Mouse (Mus musculus) layer of hippocampus, adult 2 months (tissue): ENCODE data around the gene Gm20532. TPM values are rescaled to one million over a fixed set of nuclear protein-coding genes. Genes with fewer than 3 reads are reported as not detected.

Experiments used
- DNase-seq, 2 experiments: peaks; one replicate each; pipeline ENCODE4 v3.0.0; 2022; ENCODE audit warnings: low spot score in 2 of 2
- H3K27ac ChIP-seq: fragments of 200-600 bp; 2 replicates; pipeline ENCODE4 v1.8.1; 2022
- H3K4me3 ChIP-seq: fragments of 200-600 bp; 2 replicates; pipeline ENCODE4 v1.8.1; 2022; ENCODE audit warnings: mild to moderate bottlenecking
- CTCF ChIP-seq: fragments of 200-600 bp; conservative IDR thresholded peaks from 2 replicates; pipeline ENCODE4 v1.8.1; 2022; ENCODE audit warnings: antibody characterized with exemption, mild to moderate bottlenecking, moderate library complexity
- total RNA-seq, 2 experiments: library from RNA; stranded (reverse); gene quantifications; 2 replicates each; pipeline ENCODE4 v1.2.3; 2021

Gm20532 gene
- total RNA-seq, 2 experiments from 2014 or later, result not detected

DNA sequence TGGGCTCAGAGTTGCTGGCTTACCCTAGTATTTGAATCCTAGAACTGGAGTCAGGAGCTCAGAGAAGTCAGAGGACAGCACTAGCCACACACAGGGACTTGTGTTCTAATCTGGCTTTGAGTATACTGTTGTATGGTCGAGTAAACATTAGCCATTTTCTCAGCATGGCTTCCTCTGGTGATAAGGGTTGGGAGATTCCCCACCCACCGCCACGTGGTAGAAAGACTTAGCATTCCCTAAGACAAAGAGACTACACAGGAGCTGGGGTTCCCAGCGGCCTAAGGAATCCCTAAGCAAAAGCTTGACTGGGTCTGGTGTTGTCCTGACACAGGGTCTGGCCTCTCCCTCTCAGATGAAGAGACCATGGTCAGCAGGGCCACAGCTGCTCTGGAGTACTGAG lies 10.0 kb upstream of the Gm20532 start:
- no peak for DNase-seq
- Histone ChIP-seq H3K27ac (peak overlapping the region; percentile 74), H3K4me3 (no peak overlapping the region)
- no peak for TF ChIP-seq CTCF

DNA sequence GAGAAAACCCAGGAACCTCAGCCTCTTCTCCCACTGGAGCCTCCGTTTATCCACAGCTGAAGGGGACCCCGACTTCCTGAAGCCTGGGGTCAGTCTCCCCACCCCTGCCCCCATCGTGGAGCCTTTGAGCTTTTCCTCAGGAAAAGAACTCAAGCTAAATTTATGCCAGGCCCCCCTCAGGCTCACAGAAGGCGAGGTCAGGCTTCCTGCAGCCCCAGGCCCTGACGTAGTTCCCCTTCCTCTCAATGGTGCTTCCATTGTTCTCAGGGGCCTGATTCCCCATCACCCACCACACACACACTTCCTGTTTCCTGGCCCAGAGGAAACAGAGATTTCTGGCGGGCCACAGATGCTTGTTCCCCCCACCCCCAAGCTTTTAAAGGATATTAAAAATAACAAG lies 8.1 kb upstream of the Gm20532 start:
- DNase-seq, result no peak
- no peak for TF ChIP-seq CTCF
- no peak overlapping the region for H3K4me3 ChIP-seq
- H3K27ac ChIP-seq, result peak overlapping the region; percentile 74

DNA sequence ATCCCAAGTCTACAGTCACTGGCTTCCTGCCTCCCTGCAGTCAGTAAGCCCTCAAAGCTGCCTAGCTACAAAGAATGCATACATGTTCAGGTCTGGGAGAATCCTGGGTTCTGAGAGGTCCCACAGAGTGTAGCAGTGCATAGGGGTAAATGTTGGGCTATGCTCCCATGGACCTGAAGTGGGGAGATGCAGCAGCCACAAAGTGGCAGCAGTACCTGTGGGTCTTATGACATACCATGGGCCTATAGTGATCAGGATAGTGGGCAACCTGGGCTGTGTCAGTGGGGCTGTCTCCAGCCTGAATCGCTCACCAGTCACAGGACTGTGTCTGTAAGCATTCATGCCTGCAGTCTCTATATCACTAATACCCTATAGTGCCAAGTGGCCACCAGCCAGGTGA lies 6.7 kb upstream of the Gm20532 start, which contains the start of gene Egfl7:
Egfl7 (plus strand) TSS at position 301 of the 400 bp plus-strand sequence.
- peak within 1 kb of the TSS; percentile 61 for H3K27ac ChIP-seq
- DNase-seq, result no peak
- TF ChIP-seq CTCF, result no peak
- no peak within 1 kb of the TSS; the same call in 1 of the 2 replicates for H3K4me3 ChIP-seq

DNA sequence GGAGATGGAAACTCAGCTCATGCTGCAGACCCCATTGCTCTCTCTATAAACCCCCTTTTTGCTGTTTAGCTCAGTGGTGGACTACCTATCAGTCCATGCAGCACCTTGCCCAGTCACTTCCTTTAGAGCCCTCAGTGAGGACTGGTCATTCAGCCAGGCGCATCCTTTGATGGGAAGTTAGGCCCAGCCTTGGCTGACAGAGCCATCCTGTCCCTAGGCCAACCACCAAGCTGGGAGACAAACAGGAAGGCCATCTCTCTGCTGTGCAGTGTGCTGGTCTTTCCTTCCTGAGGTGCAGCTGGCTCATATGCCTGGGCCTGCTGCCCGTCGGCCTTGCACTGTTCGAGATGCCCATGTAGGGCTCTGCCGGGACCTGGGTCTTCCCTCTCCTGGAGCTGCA lies 5.7 kb upstream of the Gm20532 start:
- TF ChIP-seq CTCF, result no peak
- Histone ChIP-seq H3K27ac (peak overlapping the region; percentile 28; the same call in 1 of the 2 replicates), H3K4me3 (no peak overlapping the region)
- DNase-seq, result no peak

DNA sequence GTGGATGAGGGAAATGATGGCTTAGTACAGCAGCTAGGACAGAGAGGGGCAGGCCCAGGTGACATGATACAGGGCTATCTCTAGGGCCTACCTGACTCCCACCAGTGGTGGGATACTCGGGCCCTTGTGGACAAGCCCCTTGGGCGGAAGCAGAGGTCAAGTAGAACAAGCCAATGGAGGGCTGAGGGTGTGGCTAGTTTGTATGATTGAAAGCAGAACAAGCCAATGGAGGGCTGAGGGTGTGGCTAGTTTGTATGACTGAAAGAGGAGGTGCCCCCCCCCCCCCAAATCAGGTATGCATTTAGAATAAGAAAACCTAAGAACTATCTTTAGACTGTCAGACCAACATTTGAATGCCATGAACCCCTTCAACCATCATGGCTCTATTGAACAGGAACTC lies 4.2 kb upstream of the Gm20532 start:
- TF ChIP-seq CTCF, result no peak
- Histone ChIP-seq H3K4me3 (no peak overlapping the region), H3K27ac (peak overlapping the region; percentile 5; the same call in 1 of the 2 replicates)
- no peak for DNase-seq

DNA sequence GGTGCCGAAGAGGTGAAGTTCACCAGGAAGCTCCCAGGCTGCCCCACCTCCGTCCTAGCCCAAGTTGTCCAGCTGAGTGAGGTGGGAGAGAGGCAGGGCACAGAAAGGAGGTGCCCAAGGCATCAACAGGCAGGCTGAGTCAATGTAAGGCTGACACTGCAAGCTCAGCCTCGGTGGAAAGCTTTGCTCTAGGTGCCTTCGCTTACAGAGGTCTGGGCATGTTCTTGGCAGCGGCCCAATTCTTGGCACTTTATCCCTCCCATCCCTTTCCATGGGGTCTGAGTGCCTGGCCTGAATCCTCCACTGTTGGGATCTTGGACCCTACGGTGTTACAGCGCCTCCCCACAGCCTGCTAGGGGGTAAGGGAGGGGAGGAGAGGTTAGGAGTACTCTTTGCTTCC lies 3.7 kb upstream of the Gm20532 start:
- H3K4me3 ChIP-seq, result peak overlapping the region; percentile 8; the same call in 1 of the 2 replicates
- no peak for TF ChIP-seq CTCF
- H3K27ac ChIP-seq, result peak overlapping the region; percentile 78
- DNase-seq, result no peak

DNA sequence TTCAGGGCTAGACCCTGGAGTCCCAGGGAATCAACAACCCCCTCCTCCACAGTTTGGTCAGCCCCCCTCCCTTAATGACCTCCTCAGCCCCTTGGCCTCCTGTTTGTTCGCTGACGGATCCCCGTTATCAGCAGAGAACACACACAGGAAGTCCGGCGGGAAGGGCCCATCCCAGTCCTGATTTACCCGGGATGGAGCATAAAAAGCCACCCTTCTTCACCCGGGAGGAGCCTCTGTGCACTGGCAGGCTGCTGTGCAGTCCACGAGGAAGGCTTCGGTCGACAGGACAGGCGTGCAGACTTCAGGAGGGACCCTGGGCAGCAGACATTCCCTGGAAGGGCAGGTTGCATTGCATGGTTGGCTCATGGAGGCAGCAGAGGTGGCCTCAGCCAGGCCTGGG lies 2.8 kb upstream of the Gm20532 start:
- no peak for DNase-seq
- peak overlapping the region; percentile 38 for H3K4me3 ChIP-seq
- no peak for TF ChIP-seq CTCF
- peak overlapping the region; percentile 78 for H3K27ac ChIP-seq

DNA sequence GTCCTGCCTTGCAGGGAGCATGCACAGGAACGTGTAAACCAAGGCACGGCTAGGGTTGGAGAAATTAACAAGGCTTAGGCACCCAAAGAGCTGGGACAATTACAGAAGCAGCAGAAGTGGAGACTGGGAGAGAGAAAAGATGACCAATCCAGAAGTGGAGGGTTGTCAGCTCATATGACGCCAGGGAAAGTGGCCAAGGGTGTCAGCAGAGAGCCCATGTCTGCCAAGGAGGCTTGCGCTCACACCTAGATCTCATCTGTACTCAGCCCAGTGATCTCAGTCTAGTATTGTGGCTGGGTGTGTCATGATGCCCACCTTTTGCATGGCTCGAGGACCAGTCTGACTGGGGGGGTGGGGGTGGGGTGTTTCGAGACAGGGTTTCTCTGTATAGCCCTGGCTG lies 726 bp upstream of the Gm20532 start:
- no peak for TF ChIP-seq CTCF
- no peak for DNase-seq
- peak overlapping the region; percentile 46; the same call in 1 of the 2 replicates for H3K27ac ChIP-seq
- H3K4me3 ChIP-seq, result peak overlapping the region; percentile 14; the same call in 1 of the 2 replicates

DNA sequence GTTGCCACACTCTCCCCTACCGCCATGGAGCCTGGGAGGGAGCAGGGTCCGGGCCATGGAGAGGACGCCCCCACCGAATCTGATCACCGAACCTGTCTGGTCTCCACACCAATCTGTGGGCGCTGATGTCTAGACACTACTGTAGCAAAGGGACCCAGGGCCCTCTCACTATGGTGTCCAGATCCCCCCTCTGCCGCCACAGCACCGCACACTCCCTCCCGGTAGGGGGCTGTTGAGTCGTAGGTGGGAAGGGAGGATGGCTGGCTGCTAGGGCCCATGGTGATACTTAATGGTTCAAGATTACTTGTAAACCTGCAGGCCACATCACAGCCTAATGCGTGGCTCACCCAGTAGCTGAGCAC lies 586 bp downstream of the Gm20532 start:
- peak; percentile 54 for TF ChIP-seq CTCF
- peak overlapping the region; percentile 86 for H3K27ac ChIP-seq
- H3K4me3 ChIP-seq, result peak overlapping the region; percentile 84
- no peak for DNase-seq

DNA sequence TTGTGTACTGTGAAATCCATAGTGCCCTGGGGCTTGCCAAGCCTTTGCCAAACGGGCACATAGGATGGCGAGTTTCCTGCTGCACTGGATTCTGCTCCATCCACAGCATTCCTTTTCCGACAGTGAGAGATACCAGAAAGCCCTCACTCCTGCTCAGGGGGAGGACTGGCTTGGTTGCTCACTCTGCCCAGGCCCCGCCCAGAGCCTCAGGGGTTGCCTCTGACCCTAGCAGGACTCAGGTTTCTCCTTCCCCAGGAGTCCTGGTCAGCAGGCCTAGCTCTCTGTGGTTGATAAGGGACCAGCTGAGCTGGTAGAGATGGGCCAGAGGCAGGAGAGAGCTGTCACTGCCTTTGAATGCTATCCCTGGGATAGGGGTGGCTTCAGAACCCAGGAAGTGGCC lies 2.1 kb downstream of the Gm20532 start:
- no peak overlapping the region for H3K27ac ChIP-seq
- TF ChIP-seq CTCF, result no peak
- H3K4me3 ChIP-seq, result peak overlapping the region; percentile 22
- no peak for DNase-seq

DNA sequence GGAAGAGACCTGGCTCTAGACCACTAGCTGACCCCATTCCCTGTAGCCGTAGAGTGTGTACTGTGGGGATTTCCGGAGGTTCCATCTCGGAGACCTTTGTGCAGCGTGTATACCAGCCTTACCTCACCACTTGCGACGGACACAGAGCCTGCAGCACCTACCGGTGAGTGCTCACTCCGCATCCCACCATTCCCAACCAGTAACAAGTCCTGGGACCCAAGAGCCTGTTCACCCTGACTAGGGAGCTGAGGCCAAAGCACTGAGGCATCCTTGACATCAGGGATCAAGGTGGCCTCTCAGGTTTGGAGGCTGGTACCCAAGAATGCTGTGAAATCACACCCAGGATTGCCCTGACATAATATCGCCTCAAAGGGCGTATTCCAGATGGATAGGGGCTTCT lies 2.8 kb downstream of the Gm20532 start:
- H3K27ac ChIP-seq, result no peak overlapping the region
- DNase-seq, result no peak
- peak overlapping the region; percentile 22 for H3K4me3 ChIP-seq
- no peak for TF ChIP-seq CTCF

DNA sequence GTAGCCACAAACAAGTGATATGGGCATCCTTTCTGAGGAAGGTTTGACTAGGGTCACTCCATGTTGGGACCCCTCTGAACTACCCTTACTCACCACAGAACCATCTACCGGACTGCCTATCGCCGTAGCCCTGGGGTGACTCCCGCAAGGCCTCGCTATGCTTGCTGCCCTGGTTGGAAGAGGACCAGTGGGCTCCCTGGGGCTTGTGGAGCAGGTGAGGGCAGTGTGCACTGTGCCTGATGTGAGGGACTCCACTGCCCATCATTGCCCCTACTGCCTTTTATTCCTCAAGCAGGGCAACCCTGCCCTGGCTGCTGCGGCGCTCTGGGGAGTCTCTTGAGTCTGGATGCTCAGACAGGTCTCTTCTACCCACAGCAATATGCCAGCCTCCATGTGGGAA lies 3.8 kb downstream of the Gm20532 start:
- Histone ChIP-seq H3K4me3 (peak overlapping the region; percentile 22; the same call in 1 of the 2 replicates), H3K27ac (no peak overlapping the region)
- no peak for DNase-seq
- TF ChIP-seq CTCF, result no peak

DNA sequence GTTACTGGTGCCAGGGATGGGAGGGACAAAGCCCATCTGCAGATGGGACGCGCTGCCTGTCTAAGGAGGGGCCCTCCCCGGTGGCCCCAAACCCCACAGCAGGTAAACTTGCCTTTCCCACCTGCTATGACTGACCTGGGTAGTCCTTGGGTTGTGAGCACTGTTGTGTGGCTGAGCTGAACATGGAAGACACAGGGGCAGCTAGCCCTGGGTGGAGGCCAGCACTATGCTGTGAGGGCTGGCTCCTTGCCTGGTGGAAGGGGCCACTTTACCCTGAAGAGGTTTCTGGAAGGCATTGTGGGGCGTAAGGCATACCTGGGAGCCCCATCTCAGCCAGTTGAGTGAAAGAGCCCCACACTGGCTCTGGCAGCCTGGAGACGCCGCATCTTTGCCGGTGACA lies 4.5 kb downstream of the Gm20532 start:
- DNase-seq, result no peak
- no peak for TF ChIP-seq CTCF
- no peak overlapping the region; the same call in 1 of the 2 replicates for H3K4me3 ChIP-seq
- no peak overlapping the region for H3K27ac ChIP-seq

DNA sequence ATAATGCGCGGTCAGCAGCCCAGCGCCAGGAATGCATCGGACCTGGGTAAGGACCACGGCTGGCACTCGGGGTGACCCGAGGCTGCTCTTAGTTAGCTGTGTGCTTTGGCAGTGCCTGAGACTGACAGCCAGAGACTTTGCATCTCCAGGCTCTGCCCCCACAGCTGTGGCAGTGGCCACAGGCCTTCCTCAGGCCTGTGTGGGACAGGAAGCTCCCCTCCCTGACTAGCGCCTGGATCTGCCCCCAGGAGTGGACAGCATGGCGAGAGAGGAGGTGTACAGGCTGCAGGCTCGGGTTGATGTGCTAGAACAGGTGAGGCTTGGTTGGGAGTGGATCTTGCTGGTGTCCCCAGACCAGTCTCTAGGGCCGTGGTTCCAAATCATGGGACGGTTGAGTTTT lies 5.0 kb downstream of the Gm20532 start:
- H3K4me3 ChIP-seq, result no peak overlapping the region; the same call in 1 of the 2 replicates
- DNase-seq, result no peak

More for the DNA sequence above, 5.0 kb downstream of the Gm20532 start:
- TF ChIP-seq CTCF, result no peak
- H3K27ac ChIP-seq, result no peak overlapping the region
